Mouse (Mus musculus): ENCODE data around the gene Mfsd10.

The Mfsd10 gene

GRCm38 (mm10) chr5:34636481-34637287 lies at the start of gene Mfsd10:
Gene Mfsd10 (minus strand): TSS chr5:34637212.
- in situ Hi-C loops (cut with MboI, MseI): loop anchor here (5.0 to 10.0 kb wide), 2 partner anchors 89 to 992 kb away; no protein-coding TSS in a partner anchor

GRCm38 (mm10) chr5:34670280-34670679 lies 33.3 kb upstream of the Mfsd10 start:
- in situ Hi-C loops (cut with MboI, MseI): no loop called here

GRCm38 (mm10) chr5:34669493-34669892 lies 32.5 kb upstream of the Mfsd10 start:
- in situ Hi-C loops (cut with MboI, MseI): no loop called here

GRCm38 (mm10) chr5:34663231-34663630 lies 26.2 kb upstream of the Mfsd10 start:
- in situ Hi-C loops (cut with MboI, MseI): loop anchor here (5.0 kb wide), 1 partner anchor 99 kb away; the partner anchor contains the start of gene Htt (in 2 of the 2)

GRCm38 (mm10) chr5:34661909-34662308 lies 24.9 kb upstream of the Mfsd10 start:
- in situ Hi-C loops (cut with MboI, MseI): loop anchor here (5.0 kb wide), 1 partner anchor 100 kb away; the partner anchor contains the start of gene Htt (in 2 of the 2)

GRCm38 (mm10) chr5:34660591-34661130 lies 23.6 kb upstream of the Mfsd10 start:
- in situ Hi-C loops (cut with MboI, MseI): loop anchor here (5.0 kb wide), 1 partner anchor 102 kb away; the partner anchor contains the start of gene Htt (in 2 of the 2)

- in situ Hi-C loops (cut with MboI, MseI): loop anchor here (5.0 kb wide), 1 partner anchor 102 kb away; the partner anchor contains the start of gene Htt (in 2 of the 2)
Measured at GRCm38 (mm10) chr5:34659686-34660590, 22.9 kb upstream of the Mfsd10 start, which contains the start of the genes Nop14 and Grk4. Gene Nop14 (minus strand): TSS chr5:34660148. Gene Grk4 (plus strand): TSS chr5:34660379.

GRCm38 (mm10) chr5:34657556-34657955 lies 20.5 kb upstream of the Mfsd10 start:
- in situ Hi-C loops (cut with MboI, MseI): no loop called here

GRCm38 (mm10) chr5:34654881-34655280 lies 17.9 kb upstream of the Mfsd10 start:
- in situ Hi-C loops (cut with MboI, MseI): no loop called here

- in situ Hi-C loops (cut with MboI, MseI): no loop called here
Measured at GRCm38 (mm10) chr5:34652961-34653360, 15.9 kb upstream of the Mfsd10 start.

- in situ Hi-C loops (cut with MboI, MseI): loop anchor here in 1 of 2 experiments (5.0 kb wide), 1 partner anchor 295 kb away; no protein-coding TSS in a partner anchor
Measured at GRCm38 (mm10) chr5:34647581-34647980, 10.6 kb upstream of the Mfsd10 start.

GRCm38 (mm10) chr5:34642932-34643331 lies 5.9 kb upstream of the Mfsd10 start:
- in situ Hi-C loops (cut with MboI, MseI): no loop called here

- in situ Hi-C loops (cut with MboI, MseI): no loop called here
Measured at GRCm38 (mm10) chr5:34641991-34642390, 5.0 kb upstream of the Mfsd10 start.

GRCm38 (mm10) chr5:34637591-34638156 lies 662 bp upstream of the Mfsd10 start:
- in situ Hi-C loops (cut with MboI, MseI): loop anchor here (5.0 to 10.0 kb wide), 2 partner anchors 90 to 993 kb away; no protein-coding TSS in a partner anchor

GRCm38 (mm10) chr5:34635665-34636192 lies 1.3 kb downstream of the Mfsd10 start:
- in situ Hi-C loops (cut with MboI, MseI): loop anchor here (5.0 to 10.0 kb wide), 2 partner anchors 88 to 991 kb away; no protein-coding TSS in a partner anchor

GRCm38 (mm10) chr5:34634746-34635400 lies 2.1 kb downstream of the Mfsd10 start:
- in situ Hi-C loops (cut with MboI, MseI): loop anchor here (5.0 to 10.0 kb wide), 2 partner anchors 88 to 990 kb away; no protein-coding TSS in a partner anchor

- in situ Hi-C loops (cut with MboI, MseI): loop anchor here in 1 of 2 experiments (10.0 kb wide), 1 partner anchor 989 kb away; no protein-coding TSS in a partner anchor
Measured at GRCm38 (mm10) chr5:34633641-34634040, 3.4 kb downstream of the Mfsd10 start.

GRCm38 (mm10) chr5:34632996-34633395 lies 4.0 kb downstream of the Mfsd10 start:
- in situ Hi-C loops (cut with MboI, MseI): loop anchor here in 1 of 2 experiments (10.0 kb wide), 1 partner anchor 988 kb away; no protein-coding TSS in a partner anchor

GRCm38 (mm10) chr5:34609966-34610365 lies 27.0 kb downstream of the Mfsd10 start:
- in situ Hi-C loops (cut with MboI, MseI): no loop called here

- in situ Hi-C loops (cut with MboI, MseI): no loop called here
Measured at GRCm38 (mm10) chr5:34608226-34608625, 28.8 kb downstream of the Mfsd10 start.
